Mouse (Mus musculus) liver, postnatal 0 days (tissue): Measurements from ENCODE around the gene Mfng. TPM values are rescaled to one million over a fixed set of nuclear protein-coding genes. Genes with fewer than 3 reads are reported as not detected.

Experiments used
- ATAC-seq: fragments of 200-750 bp; cut with Nextera tagmentation; 2 replicates; pipeline ENCODE4 v1.8.0; 2017; ENCODE audit warnings: mild to moderate bottlenecking, moderate library complexity
- DNase-seq: peaks from one replicate; pipeline ENCODE4 v3.0.0-alpha.2; 2016
- H3K27ac ChIP-seq: fragments of 300-500 bp; sonication (generic); 2 replicates; pipeline ENCODE4 v1.5.1; 2014; ENCODE audit warnings: antibody characterized with exemption, moderate library complexity, mild to moderate bottlenecking, low read depth
- H3K27me3 ChIP-seq: fragments of 300-500 bp; sonication (generic); 2 replicates; pipeline ENCODE4 v1.6.1; 2014; ENCODE audit warnings: low read length, control low read depth, mixed read lengths; ENCODE audit not compliant: insufficient read depth
- H3K36me3 ChIP-seq: fragments of 300-500 bp; sonication (generic); replicated peaks from 2 replicates; pipeline ENCODE4 v1.6.1; 2014; ENCODE audit warnings: mild to moderate bottlenecking, control low read depth, low read length, moderate library complexity, mixed read lengths; ENCODE audit not compliant: insufficient read depth
- H3K4me1 ChIP-seq: fragments of 300-500 bp; sonication (generic); 2 replicates; pipeline ENCODE4 v1.6.1; 2014; ENCODE audit warnings: antibody characterized with exemption, mild to moderate bottlenecking, control low read depth; ENCODE audit not compliant: insufficient read depth
- H3K4me2 ChIP-seq: fragments of 300-500 bp; sonication (generic); 2 replicates; pipeline ENCODE4 v1.6.1; 2014; ENCODE audit warnings: low read depth, mild to moderate bottlenecking, low read length, moderate library complexity, mixed read lengths
- H3K4me3 ChIP-seq: fragments of 300-500 bp; sonication (generic); 2 replicates; pipeline ENCODE4 v1.5.1; 2014; ENCODE audit warnings: low read depth, low read length
- H3K9ac ChIP-seq: fragments of 300-500 bp; sonication (generic); replicated peaks from 2 replicates; pipeline ENCODE4 v1.6.1; 2014; ENCODE audit warnings: mild to moderate bottlenecking, moderate library complexity
- H3K9me3 ChIP-seq: fragments of 300-500 bp; sonication (generic); 2 replicates; pipeline ENCODE4 v1.6.1; 2016; ENCODE audit warnings: mild to moderate bottlenecking, control low read depth, low read length, mixed read lengths
- CTCF ChIP-seq: sonication (generic); IDR thresholded peaks from 2 replicates; pipeline ENCODE4 v1.5.1; 2016; ENCODE audit warnings: antibody characterized with exemption, low read depth
- EP300 ChIP-seq: IDR thresholded peaks from 2 replicates; pipeline ENCODE4 v1.6.1; 2016; ENCODE audit warnings: antibody characterized with exemption, low read depth, mild to moderate bottlenecking
- WGBS: fragments of 180-500 bp; shearing (Covaris S2); extraction: QIAGEN DNeasy Blood & Tissue Kit; methylation state at CpG from one replicate; pipeline ENCODE4 v1.1.7; 2014; ENCODE audit not compliant: insufficient replicate concordance; 5-methylcytosine and 5-hydroxymethylcytosine counted together
- polyA plus RNA-seq: library from polyadenylated mRNA; unstranded; fragments of >200 nt; fragmentation: Nextera tagmentation; extraction: Ambion mirVana; gene quantifications from 2 replicates; pipeline ENCODE4 v1.2.1, GENCODE M21; 2015

Mfng gene
- polyA plus RNA-seq, 1 experiment from 2014 or later: 4.8 TPM

DNA sequence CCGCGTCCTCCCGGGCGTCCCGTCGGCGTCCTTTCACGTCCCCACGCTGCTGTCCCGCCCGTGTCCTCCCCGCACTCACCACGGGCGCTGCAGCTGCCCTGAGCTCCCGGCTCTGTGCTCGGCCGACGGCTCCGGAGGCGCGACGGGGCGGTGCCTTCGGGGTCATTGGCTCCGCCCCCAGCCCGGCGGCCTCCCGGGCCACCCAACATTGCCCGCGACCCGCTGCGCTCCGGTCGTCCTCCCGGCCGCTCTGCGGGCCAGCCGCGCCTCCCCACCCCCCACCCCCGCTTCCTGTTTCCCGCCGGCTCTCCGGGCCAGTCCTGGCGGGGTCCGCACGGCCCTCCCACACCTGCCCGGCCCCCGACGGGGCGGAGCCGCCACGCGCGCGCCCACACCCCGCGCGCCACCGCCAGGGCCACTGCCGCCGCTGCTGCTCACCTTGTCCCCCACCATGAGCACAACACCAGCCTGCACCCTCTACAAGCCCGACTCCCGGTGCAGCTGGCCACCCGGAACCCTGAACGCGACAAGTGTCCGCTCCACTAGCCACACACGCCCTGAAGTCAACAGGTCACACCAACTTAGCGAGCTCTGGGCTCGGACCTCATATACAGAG lies 29.6 kb upstream of the Mfng start, which contains the start of gene Card10:
TSS of gene Card10 (minus strand) at position 267 of the 616 bp plus-strand sequence.
- Histone ChIP-seq H3K4me2 (peak within 1 kb of the TSS; percentile 90), H3K9me3 (no peaks in the 10 kb centered on the region), H3K9ac (peak within 1 kb of the TSS; percentile 69), H3K36me3 (peaks cover 4% of the 10 kb centered on the region; the same call in 1 of the 2 replicates), H3K4me1 (peaks cover 18% of the 10 kb centered on the region), H3K27me3 (peaks cover 24% of the 10 kb centered on the region; the same call in 1 of the 2 replicates), H3K27ac (peak within 1 kb of the TSS; percentile 85), H3K4me3 (peak within 1 kb of the TSS; percentile 66)
- WGBS: 2% methylated on average over 49 of the region's 70 CpGs
- peak; percentile 73 for DNase-seq
- no peak for TF ChIP-seq CTCF
- no peak for TF ChIP-seq EP300
- ATAC-seq: peak; percentile 77

DNA sequence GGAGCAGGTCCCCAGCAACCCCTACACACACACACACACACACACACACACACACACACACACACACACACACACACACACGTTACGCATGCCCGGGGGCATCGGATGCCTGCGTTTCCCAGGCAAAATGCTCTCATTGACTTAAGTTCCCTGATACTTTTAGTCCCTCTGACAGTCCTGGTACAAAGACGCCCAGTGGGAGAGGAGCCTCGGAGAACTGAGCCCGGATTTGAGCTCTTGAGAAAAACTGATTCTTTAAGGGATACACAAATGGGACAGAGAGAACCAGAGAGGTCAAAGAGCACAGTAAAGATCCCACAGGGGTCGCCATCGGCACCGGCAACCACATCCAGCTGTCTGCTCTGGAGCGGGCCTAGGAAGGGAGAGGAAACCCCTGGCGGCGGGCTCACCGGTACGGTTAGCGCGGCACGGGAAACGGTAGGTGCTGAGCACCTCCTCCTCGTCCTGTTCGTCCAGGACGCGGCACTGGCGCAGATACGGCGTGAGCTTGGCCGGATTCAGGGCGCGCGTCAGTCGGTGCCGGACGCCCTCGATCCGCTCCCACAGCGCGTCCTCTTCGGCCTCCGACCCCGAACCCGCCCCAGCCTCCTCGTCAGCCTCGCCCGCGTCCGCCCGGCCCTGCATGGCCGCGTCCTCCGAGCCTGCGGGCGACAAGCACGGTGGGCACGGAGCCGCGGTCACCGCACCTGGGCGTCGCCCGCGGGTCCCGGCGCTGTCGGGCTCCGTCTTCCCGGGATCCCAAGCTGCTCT lies 28.9 kb upstream of the Mfng start:
- Histone ChIP-seq H3K27ac (peak overlapping the region; percentile 85), H3K9me3 (no peaks in the 10 kb centered on the region), H3K9ac (peak overlapping the region; percentile 69), H3K27me3 (peaks cover 24% of the 10 kb centered on the region; the same call in 1 of the 2 replicates), H3K4me1 (peaks cover 18% of the 10 kb centered on the region), H3K4me3 (peak overlapping the region; percentile 66), H3K4me2 (peak overlapping the region; percentile 90), H3K36me3 (peaks cover 4% of the 10 kb centered on the region; the same call in 1 of the 2 replicates)
- TF ChIP-seq EP300: no peak
- 0 out of 2 replicates have a peak, but pooled peaks have one; percentile 17 for TF ChIP-seq CTCF
- WGBS: 9% methylated on average over 63 of the region's 67 CpGs
- ATAC-seq: peak; percentile 53
- no peak for DNase-seq

DNA sequence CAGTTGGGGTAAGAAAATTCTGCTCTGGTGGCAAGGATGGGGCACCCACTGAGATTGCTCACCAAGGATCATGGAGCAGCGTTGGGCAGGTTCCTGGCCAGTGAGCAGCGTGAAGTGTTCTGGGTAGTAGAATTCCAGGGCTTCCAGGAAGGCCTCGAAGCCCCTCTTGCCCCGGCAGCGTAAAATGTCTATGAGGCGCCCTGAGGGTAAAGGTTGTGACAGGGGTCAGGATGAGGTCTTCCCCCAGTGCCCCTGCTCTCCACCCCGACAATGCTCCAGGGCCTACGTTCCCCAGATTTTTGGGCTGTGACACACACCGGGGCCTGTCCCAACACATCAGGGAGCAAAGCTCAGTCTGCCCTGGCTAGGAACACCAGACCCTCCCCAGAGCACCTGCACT lies 28.3 kb upstream of the Mfng start:
- ATAC-seq (peak; percentile 7; the same call in 1 of the 2 replicates), DNase-seq (no peak)
- H3K4me1 ChIP-seq: peaks cover 18% of the 10 kb centered on the region
- no peak overlapping the region for H3K27ac ChIP-seq
- H3K9ac ChIP-seq: peak overlapping the region; percentile 69
- no peaks in the 10 kb centered on the region for H3K9me3 ChIP-seq
- no peak for TF ChIP-seq CTCF
- TF ChIP-seq EP300: no peak
- H3K27me3 ChIP-seq: peaks cover 24% of the 10 kb centered on the region; the same call in 1 of the 2 replicates
- H3K4me3 ChIP-seq: peak overlapping the region; percentile 66
- H3K36me3 ChIP-seq: peaks cover 4% of the 10 kb centered on the region; the same call in 1 of the 2 replicates
- 73% methylated on average over 9 of the region's 9 CpGs for WGBS
- peak overlapping the region; percentile 90 for H3K4me2 ChIP-seq

DNA sequence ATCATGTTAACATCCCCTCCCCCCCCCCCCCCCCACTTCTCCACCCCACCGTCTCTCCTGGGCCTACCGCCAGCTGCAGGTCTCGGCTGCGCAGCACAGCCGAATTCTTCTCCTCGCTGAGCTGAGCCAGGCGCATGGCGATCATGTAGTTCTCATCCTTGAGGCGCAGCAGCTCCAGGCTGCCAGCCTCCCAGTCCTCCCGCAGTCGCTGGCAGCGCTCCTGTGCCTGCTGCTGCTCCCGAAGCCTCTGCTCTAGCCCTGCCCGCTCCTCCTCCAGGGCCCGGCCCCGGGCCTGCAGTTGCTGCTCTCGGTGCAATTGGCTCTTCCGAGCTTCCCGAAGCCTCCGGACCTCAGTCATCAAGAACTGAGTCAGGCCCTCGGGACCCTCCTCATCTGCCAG lies 25.8 kb upstream of the Mfng start:
- H3K27me3 ChIP-seq: peaks cover 24% of the 10 kb centered on the region; the same call in 1 of the 2 replicates
- DNase-seq (no peak), ATAC-seq (no peak)
- H3K9me3 ChIP-seq: no peaks in the 10 kb centered on the region
- 75% methylated on average over 21 of the region's 21 CpGs for WGBS
- H3K9ac ChIP-seq: no peak overlapping the region
- H3K4me1 ChIP-seq: peaks cover 11% of the 10 kb centered on the region; the same call in 1 of the 2 replicates
- no peak overlapping the region for H3K27ac ChIP-seq
- peaks cover 11% of the 10 kb centered on the region for H3K36me3 ChIP-seq
- no peak overlapping the region for H3K4me3 ChIP-seq
- no peak overlapping the region for H3K4me2 ChIP-seq
- TF ChIP-seq EP300 (no peak), CTCF (no peak)

DNA sequence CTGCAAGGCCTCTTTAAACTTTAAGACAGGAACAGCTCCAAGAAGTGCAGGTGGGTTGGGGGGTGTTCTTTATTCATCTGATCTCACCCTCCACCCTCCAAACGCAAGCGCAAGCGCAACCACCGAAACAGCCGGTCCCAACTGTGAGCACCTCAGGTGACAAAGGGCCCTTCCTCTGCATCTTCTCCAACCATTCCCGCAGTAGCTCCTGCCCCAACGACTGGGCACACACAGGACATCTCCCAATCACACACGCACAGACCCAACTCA lies 23.7 kb upstream of the Mfng start:
- Histone ChIP-seq H3K36me3 (peaks cover 14% of the 10 kb centered on the region), H3K27ac (no peak overlapping the region), H3K4me3 (no peak overlapping the region), H3K9me3 (no peaks in the 10 kb centered on the region), H3K4me1 (no peaks in the 10 kb centered on the region), H3K4me2 (no peak overlapping the region), H3K27me3 (0 out of 2 replicates have a peak, but pooled peaks cover 7% of the 10 kb centered on the region), H3K9ac (no peak overlapping the region)
- DNase-seq: no peak
- WGBS: 87% methylated on average over 8 of the region's 8 CpGs
- TF ChIP-seq CTCF (no peak), EP300 (no peak)
- no peak for ATAC-seq

DNA sequence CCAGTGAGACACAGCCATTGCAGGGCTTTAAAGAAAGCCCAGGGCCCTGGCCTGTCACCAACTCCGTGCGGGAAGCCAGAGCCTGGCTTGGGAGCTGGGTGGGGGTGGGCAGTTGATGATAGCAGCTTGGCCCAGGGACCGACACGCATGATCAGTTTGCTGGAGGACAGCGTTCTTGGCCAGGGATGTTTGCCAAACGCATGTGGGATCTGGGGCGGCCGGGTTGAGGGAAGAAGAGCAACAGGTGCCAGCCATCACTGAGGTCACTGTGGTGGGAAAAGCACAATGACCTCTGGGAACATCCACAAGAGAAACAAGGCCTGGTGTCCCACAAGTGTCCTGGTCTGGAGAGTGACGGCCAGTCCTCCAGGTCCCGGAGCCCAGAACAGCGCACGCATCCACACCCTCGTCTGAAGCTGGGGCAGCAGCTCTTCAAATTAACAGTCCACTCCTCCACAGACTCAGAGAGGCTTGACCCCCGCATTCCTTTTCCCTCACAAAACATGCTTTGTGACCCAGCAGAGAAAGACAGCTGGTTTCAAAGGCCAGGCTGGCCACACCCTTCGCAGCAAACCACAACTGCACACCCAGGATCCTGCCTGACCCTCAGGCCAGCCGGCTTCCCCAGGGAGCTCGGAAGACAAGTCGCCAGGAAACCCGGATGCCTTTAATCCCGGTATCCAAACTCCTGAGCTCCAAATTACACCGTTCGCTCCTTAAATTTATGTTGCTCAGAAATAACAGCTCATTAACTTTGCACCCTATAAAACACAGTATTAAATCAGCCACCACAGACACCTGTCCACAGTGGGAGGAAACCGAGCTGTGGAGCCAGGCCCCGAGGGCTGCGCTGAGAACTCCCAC lies 23.2 kb upstream of the Mfng start:
- no peak overlapping the region for H3K4me2 ChIP-seq
- no peak overlapping the region for H3K4me3 ChIP-seq
- DNase-seq: no peak
- no peaks in the 10 kb centered on the region for H3K4me1 ChIP-seq
- no peak overlapping the region for H3K9ac ChIP-seq
- 0 out of 2 replicates have a peak, but pooled peaks cover 1% of the 10 kb centered on the region for H3K27me3 ChIP-seq
- H3K9me3 ChIP-seq: no peaks in the 10 kb centered on the region
- no peak overlapping the region for H3K27ac ChIP-seq
- ATAC-seq: no peak
- 71% methylated on average over 25 of the region's 25 CpGs for WGBS
- no peak for TF ChIP-seq CTCF
- no peak for TF ChIP-seq EP300
- peaks cover 14% of the 10 kb centered on the region for H3K36me3 ChIP-seq
